Mouse (Mus musculus): ENCODE data around the gene Padi2.

DNA sequence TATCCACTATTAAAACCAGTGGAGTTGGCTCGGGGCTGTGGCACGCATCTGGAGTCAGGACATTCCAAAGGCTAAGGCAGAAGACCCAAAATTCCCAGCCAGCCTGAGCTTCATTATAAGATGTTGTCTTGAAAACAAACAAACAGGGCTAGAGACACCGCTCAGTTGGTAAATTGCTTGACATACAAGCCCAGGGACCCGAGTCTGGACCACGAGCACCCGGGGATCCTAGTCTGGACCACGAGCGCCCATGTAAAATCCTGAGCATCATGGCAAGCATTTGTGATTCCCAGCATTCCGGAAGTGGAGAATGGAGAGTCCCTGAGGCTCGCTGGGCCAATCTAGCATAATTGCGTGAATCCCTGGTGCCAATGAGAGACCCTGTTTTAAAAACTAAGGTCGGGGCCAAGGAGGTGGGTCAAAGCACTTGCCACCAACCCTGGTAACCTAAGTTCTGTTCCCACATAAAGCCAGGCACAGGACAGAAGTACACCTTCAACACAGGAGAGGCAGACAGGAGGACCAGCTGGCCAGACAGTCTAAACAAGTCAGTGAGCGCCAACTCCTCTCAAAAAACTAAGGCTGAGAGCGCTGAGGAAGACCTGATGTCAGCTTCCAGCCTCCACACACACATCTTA lies 14.5 kb upstream of the Padi2 start:
- TF ChIP-seq TAL1 (IDR thresholded peaks at IDR 0.05; ENCODE audit: low read length) = no peak
- no peak for TF ChIP-seq GATA1 (IDR thresholded peaks at IDR 0.05; ENCODE audit: low read length)
